Mouse (Mus musculus) liver, postnatal 0 days (tissue): Measurements from ENCODE around the gene Nadk2.

Experiments
- CTCF ChIP-seq: sonication (generic); IDR thresholded peaks from 2 replicates; pipeline ENCODE4 v1.5.1; 2016; ENCODE audit warnings: antibody characterized with exemption, low read depth
- EP300 ChIP-seq: IDR thresholded peaks from 2 replicates; pipeline ENCODE4 v1.6.1; 2016; ENCODE audit warnings: antibody characterized with exemption, low read depth, mild to moderate bottlenecking

GRCm38 (mm10) chr15:9086813-9087212 lies 15.8 kb downstream of the Nadk2 start:
- TF ChIP-seq CTCF (no peak), EP300 (no peak)
